Mouse (Mus musculus) MEL (cell line): ENCODE measurements at regions not wholly inside any gene's neighbourhood (a gene's known extent, or its start where the extent isn't known, plus 50 kb on each side); places are given as distances from the start of the nearest gene placed in this dataset.
A peak's percentile ranks its signal among the peaks of the same experiment; 100 is the strongest.

ENCODE experiments used
- DNase-seq: peaks from one replicate; pipeline ENCODE4 v3.0.0; 2011; ENCODE audit warnings: low read depth, low spot score
- H3K27ac ChIP-seq: 2 replicates; pipeline ENCODE4 v1.5.1; 2012; ENCODE audit warnings: low read depth, mild to moderate bottlenecking, control low read depth, low read length, moderate library complexity; ENCODE audit not compliant: control insufficient read depth
- H3K27me3 ChIP-seq, 2 experiments: fragments of 150-350 bp in 1 of 2; sonication (generic) in 1 of 2; 2 replicates each; pipeline ENCODE4 v1.6.1; 2012; ENCODE audit warnings: low read length in 2 of 2, mild to moderate bottlenecking in 2 of 2, improper control_type of control experiment in 1 of 2, moderate library complexity in 1 of 2; ENCODE audit not compliant: insufficient read depth in 2 of 2, control insufficient read depth in 1 of 2
- H3K36me3 ChIP-seq, 2 experiments: 2 replicates each; pipeline ENCODE4 v1.6.1; 2012 to 2014; ENCODE audit warnings: low read length in 2 of 2, improper control_type of control experiment in 1 of 2, inconsistent platforms in 1 of 2, mild to moderate bottlenecking in 1 of 2; ENCODE audit not compliant: insufficient read depth in 2 of 2, control insufficient read depth in 1 of 2
- H3K4me1 ChIP-seq, 2 experiments: fragments of 150-350 bp in 1 of 2; sonication (generic) in 1 of 2; 2 replicates each; pipeline ENCODE4 v1.6.1; 2012; ENCODE audit warnings: low read length in 2 of 2, improper control_type of control experiment in 1 of 2, mild to moderate bottlenecking in 1 of 2; ENCODE audit not compliant: insufficient read depth in 2 of 2, control insufficient read depth in 1 of 2
- H3K4me3 ChIP-seq, 2 experiments: fragments of 150-350 bp in 1 of 2; sonication (generic) in 1 of 2; 2 replicates each; pipeline ENCODE4 v1.5.1; 2012; ENCODE audit warnings: low read depth in 2 of 2, low read length in 2 of 2, mild to moderate bottlenecking in 2 of 2, moderate library complexity in 2 of 2, control low read depth in 1 of 2, improper control_type of control experiment in 1 of 2; ENCODE audit not compliant: control insufficient read depth in 1 of 2, insufficient read depth in 1 of 2
- H3K79me2 ChIP-seq: 2 replicates; pipeline ENCODE4 v1.6.1; 2012; ENCODE audit warnings: mild to moderate bottlenecking, low read length, moderate library complexity; ENCODE audit not compliant: control insufficient read depth, poor library complexity, insufficient read depth
- H3K9ac ChIP-seq: 2 replicates; pipeline ENCODE4 v1.6.1; 2012; ENCODE audit warnings: low read depth, mild to moderate bottlenecking, control low read depth, low read length, moderate library complexity; ENCODE audit not compliant: control insufficient read depth, poor library complexity, severe bottlenecking
- H3K9me3 ChIP-seq: fragments of 150-350 bp; sonication (generic); replicated peaks from 2 replicates; pipeline ENCODE4 v1.6.1; 2012; ENCODE audit warnings: mild to moderate bottlenecking, low read length, improper control_type of control experiment, moderate library complexity; ENCODE audit not compliant: insufficient read depth
- CHD1 ChIP-seq: IDR thresholded peaks from 2 replicates; pipeline ENCODE4 v1.6.1; 2012; ENCODE audit warnings: low read depth, mild to moderate bottlenecking, inconsistent platforms, low read length, improper control_type of control experiment
- CHD2 ChIP-seq: IDR thresholded peaks from 2 replicates; pipeline ENCODE4 v1.6.1; 2011; ENCODE audit warnings: low read length, improper control_type of control experiment
- CTCF ChIP-seq, 3 experiments: IDR thresholded peaks in 2 of 3; conservative IDR thresholded peaks in 1 of 3; 2 replicates each; pipeline ENCODE4 v1.5.1; 2011 to 2012; ENCODE audit warnings: low read length in 3 of 3, low read depth in 2 of 3, mild to moderate bottlenecking in 2 of 3, improper control_type of control experiment in 1 of 3, inconsistent platforms in 1 of 3, mixed read lengths in 1 of 3, moderate library complexity in 1 of 3; ENCODE audit not compliant: control insufficient read depth in 1 of 3, insufficient read depth in 1 of 3, poor library complexity in 1 of 3, severe bottlenecking in 1 of 3
- E2F4 ChIP-seq: IDR thresholded peaks from 2 replicates; pipeline ENCODE4 v1.6.1; 2011; ENCODE audit warnings: low read depth, low read length, improper control_type of control experiment, borderline replicate concordance
- MAFK ChIP-seq: IDR thresholded peaks from 2 replicates; pipeline ENCODE4 v1.6.1; 2011; ENCODE audit warnings: low read depth, mild to moderate bottlenecking, low read length, improper control_type of control experiment, borderline replicate concordance
- MAX ChIP-seq: IDR thresholded peaks from 2 replicates; pipeline ENCODE4 v1.6.1; 2011; ENCODE audit warnings: low read length, improper control_type of control experiment
- MYC ChIP-seq: IDR thresholded peaks from 2 replicates; pipeline ENCODE4 v1.6.1; 2011; ENCODE audit warnings: low read depth, mild to moderate bottlenecking, low read length, improper control_type of control experiment, moderate library complexity
- RAD21 ChIP-seq: IDR thresholded peaks from 2 replicates; pipeline ENCODE4 v1.6.1; 2011; ENCODE audit warnings: mild to moderate bottlenecking, low read depth, low read length, improper control_type of control experiment
- RCOR1 ChIP-seq: IDR thresholded peaks from 2 replicates; pipeline ENCODE4 v1.6.1; 2012; ENCODE audit warnings: low read depth, mild to moderate bottlenecking, inconsistent platforms, low read length, improper control_type of control experiment
- TAL1 ChIP-seq: IDR thresholded peaks from 2 replicates; pipeline ENCODE4 v1.6.1; 2012; ENCODE audit warnings: mild to moderate bottlenecking, inconsistent platforms, low read length, moderate library complexity, mixed read lengths
- TBP ChIP-seq: IDR thresholded peaks from 2 replicates; pipeline ENCODE4 v1.8.0; 2011; ENCODE audit warnings: low read depth, low read length, improper control_type of control experiment
- TCF12 ChIP-seq: IDR thresholded peaks from 2 replicates; pipeline ENCODE4 v1.6.1; 2014; ENCODE audit warnings: low read depth, mild to moderate bottlenecking, inconsistent platforms, low read length, improper control_type of control experiment, moderate library complexity
- USF1 ChIP-seq: IDR thresholded peaks from 2 replicates; pipeline ENCODE4 v1.6.1; 2014; ENCODE audit warnings: low read depth, mild to moderate bottlenecking, inconsistent platforms, low read length, improper control_type of control experiment, moderate library complexity
- USF2 ChIP-seq, 2 experiments: IDR thresholded peaks; 2 replicates each; pipeline ENCODE4 v1.6.1; 2011 to 2012; ENCODE audit warnings: improper control_type of control experiment in 2 of 2, low read length in 2 of 2, borderline replicate concordance in 1 of 2, inconsistent platforms in 1 of 2, low read depth in 1 of 2, mild to moderate bottlenecking in 1 of 2; ENCODE audit not compliant: insufficient read depth in 1 of 2
- ZC3H11A ChIP-seq: IDR thresholded peaks from 2 replicates; pipeline ENCODE4 v1.6.1; 2012; ENCODE audit warnings: low read depth, mild to moderate bottlenecking, inconsistent platforms, low read length, improper control_type of control experiment
- ZKSCAN1 ChIP-seq: IDR thresholded peaks from 2 replicates; pipeline ENCODE4 v1.6.1; 2012; ENCODE audit warnings: low read depth, mild to moderate bottlenecking, inconsistent platforms, low read length, improper control_type of control experiment, moderate library complexity

DNA sequence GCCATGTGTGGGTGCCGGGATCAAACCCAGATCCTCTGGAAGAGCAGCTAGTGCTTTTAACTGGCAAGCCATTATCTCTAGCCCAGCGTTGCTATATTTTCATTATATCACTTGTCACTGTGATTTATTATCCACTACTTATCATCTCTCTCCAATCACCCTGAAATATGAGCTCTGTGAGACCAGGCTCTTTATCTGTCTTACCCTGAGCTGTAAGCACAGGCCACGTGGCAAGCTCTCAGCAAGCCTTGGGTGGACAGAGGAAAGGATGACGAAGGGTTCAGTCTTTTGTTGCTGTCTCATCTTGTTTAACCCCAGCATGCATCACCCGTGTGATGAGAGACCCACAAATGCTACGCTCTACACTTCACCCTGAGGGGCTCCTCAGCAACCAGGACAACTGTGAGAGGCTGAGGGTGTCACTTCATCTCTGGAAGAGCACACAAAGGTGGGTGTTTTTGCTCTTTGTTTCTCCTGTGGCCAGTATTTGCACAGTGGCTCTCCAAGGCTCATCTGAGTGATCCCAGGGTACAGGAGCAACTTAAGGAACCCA is 90.9 kb downstream of the Cdc7 start (continued):
- no peak for TF ChIP-seq ZC3H11A
- TF ChIP-seq, all 39 proteins: peak for 10

DNA sequence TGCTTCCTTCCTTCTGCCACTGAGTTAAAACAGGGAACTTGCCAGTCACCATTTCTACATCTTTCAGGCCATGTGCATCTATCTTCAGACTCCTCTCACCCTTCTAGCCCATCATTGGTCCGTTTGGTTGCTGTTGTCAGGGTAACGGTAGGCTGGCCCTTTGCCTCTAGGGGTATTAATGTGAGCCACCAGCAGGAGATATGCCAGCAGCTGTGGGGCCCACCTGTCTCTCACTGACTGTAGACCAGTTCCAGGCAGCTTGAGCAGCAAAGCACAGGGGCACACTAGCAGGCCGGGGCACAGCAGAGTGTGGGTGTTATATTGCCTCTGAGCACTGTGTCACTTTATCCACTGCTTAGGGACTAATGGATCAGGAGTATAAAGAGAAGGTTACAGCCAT is 91.3 kb downstream of the Cdc7 start:
- no peaks in the 10 kb centered on the region for H3K9me3 ChIP-seq
- DNase-seq: peak; percentile 34
- H3K27me3 ChIP-seq: no peaks in the 10 kb centered on the region
- no peaks in the 10 kb centered on the region for H3K79me2 ChIP-seq
- peaks cover 0 to 2% of the 10 kb centered on the region in 2 experiments; a peak in 1 of 4 replicates for H3K36me3 ChIP-seq
- no peak overlapping the region for H3K9ac ChIP-seq
- no peak for TF ChIP-seq TAL1
- no peak for TF ChIP-seq RCOR1
- TF ChIP-seq TBP: no peak
- no peak for TF ChIP-seq TCF12
- TF ChIP-seq E2F4: no peak
- no peak for TF ChIP-seq RAD21
- no peak for TF ChIP-seq MAFK
- no peak for TF ChIP-seq ZKSCAN1
- TF ChIP-seq CTCF (IDR thresholded peaks at IDR 0.05 in 2 of 3, conservative IDR thresholded peaks at IDR 0.05 in 1 of 3; ENCODE audit: control insufficient read depth in 1 of 3, insufficient read depth in 1 of 3, low read depth in 2 of 3, low read length in 3 of 3, poor library complexity in 1 of 3, severe bottlenecking in 1 of 3): no peak
- no peak for TF ChIP-seq MYC
- TF ChIP-seq USF1: no peak
- no peak for TF ChIP-seq MAX
- TF ChIP-seq CHD1: no peak
- TF ChIP-seq USF2 (IDR thresholded peaks at IDR 0.05; ENCODE audit: borderline replicate concordance in 1 of 2, insufficient read depth in 1 of 2, low read depth in 1 of 2, low read length in 2 of 2): no peak
- TF ChIP-seq CHD2: no peak
- no peak for TF ChIP-seq ZC3H11A
- no peak overlapping the region for H3K4me3 ChIP-seq
- H3K4me1 ChIP-seq: no peaks in the 10 kb centered on the region
- H3K27ac ChIP-seq: no peak overlapping the region
